Mouse (Mus musculus) retina, adult 2 months (tissue): Measurements from ENCODE around the gene Olfr157.
"Not testable (repeated sequence)": the region's sequence is repeated elsewhere in the genome, so short reads cannot be mapped to it uniquely, and the experiment has no call there.

Experiments used
- DNase-seq: peaks from one replicate; pipeline ENCODE4 v3.0.0-alpha.2; 2012; ENCODE audit warnings: low read depth, low spot score

Gene Olfr157

DNA sequence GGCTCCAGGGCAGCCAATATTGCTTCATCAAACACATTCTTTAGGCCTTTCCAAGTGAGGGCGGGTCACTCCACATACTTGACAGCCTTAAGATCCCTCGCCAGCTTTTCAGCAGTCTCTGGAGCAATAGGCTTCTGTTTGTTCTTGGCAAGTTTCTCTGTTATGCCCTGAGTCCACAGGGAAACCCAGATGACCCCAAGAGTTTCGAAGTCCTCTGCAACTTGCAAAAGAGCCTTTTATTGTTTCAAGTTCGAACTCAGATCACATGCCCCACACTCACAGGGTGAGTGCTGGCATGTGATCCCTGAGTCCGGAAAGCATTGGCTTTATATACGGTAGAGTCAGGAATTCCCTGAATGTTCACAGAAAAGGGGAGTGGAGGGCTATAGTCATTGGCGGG lies 41.1 kb downstream of the Olfr157 start:
- no peak for DNase-seq

DNA sequence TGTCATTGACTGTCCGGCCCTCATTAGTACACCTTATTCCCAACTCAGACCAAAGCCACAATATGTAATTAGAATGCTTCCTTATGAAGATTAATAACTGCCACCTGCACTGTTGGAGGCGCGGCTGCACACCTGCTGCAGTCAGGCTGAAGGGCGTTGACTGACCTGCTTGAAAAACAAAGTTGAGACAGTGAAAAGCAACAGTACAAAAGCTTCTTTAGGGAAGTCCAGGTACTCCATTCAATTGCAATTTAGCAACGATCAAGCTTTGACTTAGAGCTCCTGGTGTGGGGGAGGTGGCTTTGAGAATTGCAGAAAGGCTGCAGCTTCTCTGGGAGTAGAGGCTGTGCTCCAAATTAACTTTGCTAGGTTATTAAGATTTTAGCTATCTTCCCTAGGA lies 44.2 kb downstream of the Olfr157 start:
- DNase-seq: not testable (repeated sequence)

DNA sequence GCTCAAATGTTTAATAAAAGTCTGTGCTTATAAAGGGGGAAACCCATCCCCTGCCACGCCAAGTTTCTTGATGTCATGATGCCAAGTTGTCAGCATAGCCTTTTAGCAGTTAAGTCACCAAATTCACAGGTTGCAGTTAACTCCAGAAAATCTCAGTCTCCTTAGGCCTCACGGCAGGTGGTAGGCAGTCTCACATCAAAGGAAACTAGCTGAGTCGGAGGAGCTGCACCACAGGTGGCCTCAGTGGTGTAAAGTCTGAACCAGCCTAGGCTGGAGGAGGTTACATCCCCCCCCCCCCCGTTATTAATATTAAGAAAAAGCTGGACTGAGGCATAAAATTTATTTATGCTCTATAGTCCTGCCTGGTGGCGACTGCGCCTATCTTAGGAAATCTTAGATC lies 44.7 kb downstream of the Olfr157 start:
- no peak for DNase-seq
